Mouse (Mus musculus): ENCODE measurements at regions not wholly inside any gene's neighbourhood (a gene's known extent, or its start where the extent isn't known, plus 50 kb on each side); places are given as distances from the start of the nearest gene placed in this dataset.

- TF ChIP-seq MYOD1 (IDR thresholded peaks at IDR 0.05; ENCODE audit: control insufficient read depth in 1 of 3, insufficient read length in 2 of 3, low read depth in 2 of 3) (no peak), POLR2A (IDR thresholded peaks at IDR 0.05; ENCODE audit: insufficient read length, low read depth) (no peak), SRF (IDR thresholded peaks at IDR 0.05; ENCODE audit: control insufficient read depth, insufficient read length, low read depth) (no peak), USF1 (IDR thresholded peaks at IDR 0.05; ENCODE audit: low read depth) (no peak), REST (IDR thresholded peaks at IDR 0.05; ENCODE audit: insufficient read depth, insufficient read length) (no peak), TCF12 (IDR thresholded peaks at IDR 0.05; ENCODE audit: insufficient read depth, poor library complexity, severe bottlenecking) (no peak), POLR2AphosphoS2 (IDR thresholded peaks at IDR 0.05; ENCODE audit: insufficient read length, low read depth) (no peak), CEBPB (IDR thresholded peaks at IDR 0.05; ENCODE audit: insufficient read depth, poor library complexity, severe bottlenecking) (no peak), E2F4 (IDR thresholded peaks at IDR 0.05; ENCODE audit: insufficient read depth) (no peak), MAX (IDR thresholded peaks at IDR 0.05; ENCODE audit: low read depth) (no peak), MYOG (IDR thresholded peaks at IDR 0.05; ENCODE audit: control insufficient read depth in 1 of 3, insufficient read depth in 1 of 3, insufficient read length in 2 of 3, low read depth in 2 of 3) (no peak), TCF3 (IDR thresholded peaks at IDR 0.05; ENCODE audit: insufficient read length, low read depth) (no peak)
Observed at GRCm38 (mm10) chr1:83755336-83755735, 347.3 kb upstream of the Sphkap start.
